Mouse (Mus musculus) ES-E14 (cell line): ENCODE results near the gene Trpv1.

ENCODE experiments used
- HCFC1 ChIP-seq: IDR thresholded peaks from 2 replicates; pipeline ENCODE4 v1.6.1; 2012; ENCODE audit warnings: low read length, inconsistent platforms, borderline replicate concordance; ENCODE audit not compliant: insufficient read depth
- ZC3H11A ChIP-seq: IDR thresholded peaks from 2 replicates; pipeline ENCODE4 v1.6.1; 2012; ENCODE audit warnings: low read depth, mild to moderate bottlenecking, inconsistent platforms, low read length, borderline replicate concordance

DNA sequence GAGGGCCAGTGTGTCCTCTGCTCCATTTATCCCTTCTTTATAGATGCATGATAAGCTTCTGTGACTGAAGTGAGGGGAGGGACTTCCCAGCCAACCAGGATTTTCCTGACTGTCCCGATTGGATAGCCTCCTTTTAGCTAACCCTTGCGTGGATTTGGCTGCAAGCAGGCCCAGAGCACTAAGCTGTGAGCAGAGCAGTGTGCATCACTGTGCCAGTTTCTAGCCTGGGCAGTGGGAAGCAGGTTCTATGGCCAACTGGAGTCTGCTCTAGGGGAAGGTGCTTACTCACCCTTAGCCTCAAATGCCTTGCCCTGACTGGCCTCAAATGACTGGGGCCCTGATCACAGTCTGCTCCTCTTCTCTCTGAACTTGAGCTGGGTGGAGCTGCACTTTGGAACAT lies 40.7 kb downstream of the Trpv1 start:
- TF ChIP-seq ZC3H11A (no peak), HCFC1 (no peak)
